Mouse (Mus musculus) megakaryocyte, embryonic 14.5 days (primary cell): ENCODE measurements around the gene Zbtb6. TPM values are rescaled to one million over a fixed set of nuclear protein-coding genes. Genes with fewer than 3 reads are reported as not detected.

Experiments used
- H3K27me3 ChIP-seq: replicated peaks from 2 replicates; pipeline ENCODE3; 2012; ENCODE audit warnings: inconsistent platforms
- H3K36me3 ChIP-seq: replicated peaks from 2 replicates; pipeline ENCODE3; 2012; ENCODE audit warnings: low read length, inconsistent platforms, mixed read lengths
- H3K4me1 ChIP-seq: 2 replicates; pipeline ENCODE4 v1.6.1; 2012; ENCODE audit warnings: inconsistent platforms
- H3K4me3 ChIP-seq: replicated peaks from 2 replicates; pipeline ENCODE3; 2012; ENCODE audit warnings: moderate library complexity, mild to moderate bottlenecking, inconsistent platforms
- H3K9me3 ChIP-seq: 2 replicates; pipeline ENCODE4 v1.6.1; 2012; ENCODE audit warnings: inconsistent platforms
- FLI1 ChIP-seq: IDR thresholded peaks from 2 replicates; pipeline ENCODE4 v1.6.1; 2012; ENCODE audit warnings: low read length, inconsistent platforms, mixed read lengths
- GATA1 ChIP-seq: IDR thresholded peaks from 3 replicates; pipeline ENCODE4 v1.6.1; 2012; ENCODE audit warnings: mixed read lengths, low read length, inconsistent platforms, borderline replicate concordance
- polyA plus RNA-seq: library from polyadenylated mRNA; stranded (reverse); fragments of >175 nt; gene quantifications from 2 replicates; pipeline ENCODE4 v1.2.3, GENCODE M21; 2012; ENCODE audit warnings: low replicate concordance; ENCODE audit not compliant: insufficient read depth

Zbtb6 gene
- polyA plus RNA-seq, 1 experiment: 0.06 TPM

GRCm38 (mm10) chr2:37376018-37376417 lies 67.0 kb downstream of the Zbtb6 start:
- Histone ChIP-seq H3K4me1 (peaks cover 21% of the 10 kb centered on the region), H3K4me3 (no peak overlapping the region), H3K9me3 (no peaks in the 10 kb centered on the region), H3K36me3 (peaks cover 82% of the 10 kb centered on the region), H3K27me3 (no peaks in the 10 kb centered on the region)
- TF ChIP-seq GATA1: no peak
- no peak for TF ChIP-seq FLI1

Other genes starting within 250 kb of the Zbtb6 start
- gene Olfr366, start 231.6 kb downstream of the Zbtb6 start, polyA plus RNA-seq: not detected in 2 replicates
- not detected in 2 replicates for gene Olfr368, start 116.7 kb downstream of the Zbtb6 start, polyA plus RNA-seq
- gene Pdcl, start 83.8 kb downstream of the Zbtb6 start, polyA plus RNA-seq: 12.0 TPM in 1 of 2 replicates, not detected in the other
- 0.24 and 0.47 TPM in 2 replicates for gene Rc3h2, start 20.3 kb downstream of the Zbtb6 start, polyA plus RNA-seq
- 0.06 and 0.82 TPM in 2 replicates for gene Zbtb26, start within 50 bp of the Zbtb6 start, polyA plus RNA-seq
- 0.47 and 2.5 TPM in 2 replicates for gene Rabgap1, start 108 bp upstream of the Zbtb6 start, polyA plus RNA-seq
- gene Gpr21, start 73.2 kb upstream of the Zbtb6 start, polyA plus RNA-seq: not detected in 2 replicates